Mouse (Mus musculus) heart, postnatal 14 days (tissue): ENCODE data around the gene Naxd. TPM values are rescaled to one million over a fixed set of nuclear protein-coding genes. Genes with fewer than 3 reads are reported as not detected.
"Not testable (repeated sequence)": the region's sequence is repeated elsewhere in the genome, so short reads cannot be mapped to it uniquely, and the experiment has no call there.

Source experiments
- DNase-seq, 2 experiments: peaks; one replicate each; pipeline ENCODE4 v3.0.0; 2021 to 2022
- intact Hi-C: fragments of 180-260 bp; cut with DNase I; formaldehyde crosslinking; loops from one replicate; pipeline ENCODE4 v1.15.1; 2025
- total RNA-seq, 2 experiments: library from RNA; stranded (reverse); gene quantifications; 2 replicates each; pipeline ENCODE4 v1.2.3; 2021

The Naxd gene
- total RNA-seq, 2 experiments from 2014 or later: 33.2 to 33.3 TPM

GRCm38 (mm10) chr8:11550281-11550948 is 53.1 kb downstream of the Naxd start, which contains the start of gene Cars2:
TSS of gene Cars2 (minus strand) at chr8:11550783.
- intact Hi-C loops: loop anchor here (2.0 kb wide), 1 partner anchor 52 kb away; no protein-coding TSS in a partner anchor
- DNase-seq: peak; percentile 91 to 94

- intact Hi-C loops: loop anchor here (2.0 kb wide), 1 partner anchor 51 kb away; no protein-coding TSS in a partner anchor
These were observed 54.2 kb downstream of the Naxd start for GRCm38 (mm10) chr8:11551497-11551896.

GRCm38 (mm10) chr8:11552390-11552789 is 55.1 kb downstream of the Naxd start:
- intact Hi-C loops: no loop called here
- DNase-seq: no peak

More at GRCm38 (mm10) chr8:11551497-11551896, 54.2 kb downstream of the Naxd start:
- not testable (repeated sequence) for DNase-seq

GRCm38 (mm10) chr8:11554799-11555719 is 57.8 kb downstream of the Naxd start, which contains the start of gene Ing1:
TSS of gene Ing1 (plus strand) at chr8:11555571.
- DNase-seq: peak; percentile 95 to 97
- intact Hi-C loops: loop anchor here (2.0 kb wide), 1 partner anchor 80 kb away; the partner anchor contains the start of gene Ankrd10

GRCm38 (mm10) chr8:11555720-11556591 is 58.6 kb downstream of the Naxd start:
- peak; percentile 99 for DNase-seq
- intact Hi-C loops: loop anchor here (2.0 kb wide), 1 partner anchor 79 kb away; the partner anchor contains the start of gene Ankrd10

GRCm38 (mm10) chr8:11556691-11557423 is 59.6 kb downstream of the Naxd start:
- peak; percentile 44 to 51 for DNase-seq
- intact Hi-C loops: no loop called here

GRCm38 (mm10) chr8:11557424-11557767 is 60.1 kb downstream of the Naxd start:
- no peak for DNase-seq
- intact Hi-C loops: no loop called here

GRCm38 (mm10) chr8:11557768-11558629 is 60.7 kb downstream of the Naxd start:
- peak; percentile 96 for DNase-seq
- intact Hi-C loops: no loop called here

- no peak for DNase-seq
- intact Hi-C loops: no loop called here
These were observed 62.2 kb downstream of the Naxd start for GRCm38 (mm10) chr8:11559511-11559910.

- intact Hi-C loops: no loop called here
- no peak for DNase-seq
These were observed 62.9 kb downstream of the Naxd start for GRCm38 (mm10) chr8:11560220-11560619.

GRCm38 (mm10) chr8:11564236-11564635 is 66.9 kb downstream of the Naxd start:
- intact Hi-C loops: no loop called here
- no peak for DNase-seq

Other genes starting within 250 kb of the Naxd start
- 100 to 1,000 TPM; 570 to 571 TPM for gene Col4a2, start 184.7 kb upstream of the Naxd start, total RNA-seq
- gene Col4a1, start 184.7 kb upstream of the Naxd start, total RNA-seq: 1,000 to 10,000 TPM; 1,046 to 1,073 TPM
- 10 to 100 TPM; 18.5 to 20.2 TPM for gene Rab20, start 18.8 kb upstream of the Naxd start, total RNA-seq
- gene Cars2, start 53.3 kb downstream of the Naxd start, total RNA-seq: 10 to 100 TPM; 37.0 TPM
- gene Ing1, start 58.1 kb downstream of the Naxd start, total RNA-seq: 10 to 100 TPM; 23.6 to 24.2 TPM
- gene Ankrd10, start 138.3 kb downstream of the Naxd start, total RNA-seq: 10 to 100 TPM; 37.2 to 38.0 TPM
- gene 1700016D06Rik, start 203.6 kb downstream of the Naxd start, total RNA-seq: not detected
- 100 to 1,000 TPM; 139 to 157 TPM for gene Arhgef7, start 230.2 kb downstream of the Naxd start, total RNA-seq